Comparison of ENCODE assay signal across 28 mouse cellular contexts in the genomic region with DNA sequence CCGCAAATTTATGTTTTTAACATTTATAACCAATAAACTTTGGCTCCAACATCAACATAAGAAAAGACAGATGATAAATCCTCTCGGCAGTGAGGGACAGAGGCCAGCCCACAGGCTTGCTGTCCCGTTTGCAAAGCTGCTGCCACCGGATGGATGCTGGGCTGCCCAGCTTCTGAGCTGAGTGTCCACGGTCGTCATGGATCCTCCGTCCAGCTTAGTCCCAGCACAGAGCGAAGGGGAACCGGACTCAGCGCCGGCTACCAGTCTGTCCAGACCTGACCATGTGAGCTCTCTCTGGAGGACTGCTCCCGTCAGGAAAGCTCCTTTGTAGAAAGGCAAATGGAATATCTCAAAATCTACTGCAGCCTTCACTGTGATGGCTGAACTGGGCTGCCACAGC.
A peak's percentile ranks its signal among the peaks of the same experiment; 100 is the strongest.
DNase-seq lines count a peak whose midpoint lies in the region; ATAC-seq and TF ChIP-seq lines count a peak whose summit lies in the region.
"Had no signal": no experiment of that assay in that cellular context is flagged by ENCODE, and none has a peak within 500 bp of the region (broad histone marks: within the 10 kb centered on the region; RNA-seq: fewer than 3 reads in every experiment).

No protein-coding gene starts in this region.

- no peak overlapping the region for H3K4me2 ChIP-seq in heart, embryonic 13.5 days
- H3K4me2 ChIP-seq in kidney, embryonic 15.5 days: peak overlapping the region; percentile 24
- no peak overlapping the region for H3K4me2 ChIP-seq in lung, embryonic 14.5 days
- H3K4me2 ChIP-seq in limb, embryonic 13.5 days (replicated peaks): no peak overlapping the region
- H3K4me2 ChIP-seq: embryonic facial prominence, embryonic 12.5 days; forebrain, embryonic 15.5 days; limb, embryonic 15.5 days; liver, embryonic 13.5 days; midbrain, embryonic 12.5 days; neural tube, embryonic 12.5 days had no signal

- no peak overlapping the region for H3K9ac ChIP-seq in heart, embryonic 13.5 days
- no peak overlapping the region for H3K9ac ChIP-seq in kidney, embryonic 15.5 days
- no peak overlapping the region for H3K9ac ChIP-seq in lung, embryonic 14.5 days
- peak overlapping the region; percentile 19; the same call in 1 of the 2 replicates for H3K9ac ChIP-seq in limb, embryonic 13.5 days
- H3K9ac ChIP-seq: embryonic facial prominence, embryonic 12.5 days; forebrain, embryonic 15.5 days; limb, embryonic 15.5 days; liver, embryonic 13.5 days; neural tube, embryonic 12.5 days had no signal

- intact Hi-C loops in heart, postnatal 36 days (cut with DNase I): no loop called here

- WGBS in heart, embryonic 13.5 days: 42% methylated on average over 12 of the region's 12 CpGs
- WGBS in kidney, embryonic 15.5 days: 19% methylated on average over 12 of the region's 12 CpGs
- 28% methylated on average over 12 of the region's 12 CpGs for WGBS in lung, embryonic 14.5 days
- 24% methylated on average over 12 of the region's 12 CpGs for WGBS in lung, adult 2 months
- 58% methylated on average over 12 of the region's 12 CpGs for WGBS in limb, embryonic 13.5 days

- DNase-seq in heart, postnatal 36 days: no peak
- DNase-seq in kidney, adult 9 months: no peak
- peak; percentile 51 for DNase-seq in lung, embryonic 14.5 days
- DNase-seq in lung, adult 2 months: no peak
- DNase-seq: adrenal gland, postnatal 14 days; cerebellum, adult 11 months; cerebellum, adult 9-10 months; cerebellum, postnatal 36 days; gastrocnemius, postnatal 25 days; kidney, adult 2 months; liver, embryonic 13.5 days; lung, adult 18-20 months; right cerebral cortex, adult 18-20 months; spleen, adult 18-20 months; thymus, adult 2 months; thymus, postnatal 36 days had no signal

- no peaks in the 10 kb centered on the region for H3K36me3 ChIP-seq in heart, embryonic 13.5 days
- no peaks in the 10 kb centered on the region for H3K36me3 ChIP-seq in kidney, embryonic 15.5 days
- H3K36me3 ChIP-seq in lung, embryonic 14.5 days (ENCODE audit: insufficient read depth): no peaks in the 10 kb centered on the region
- no peaks in the 10 kb centered on the region for H3K36me3 ChIP-seq in limb, embryonic 13.5 days
- H3K36me3 ChIP-seq: embryonic facial prominence, embryonic 12.5 days; forebrain, embryonic 15.5 days; limb, embryonic 15.5 days; liver, embryonic 13.5 days; midbrain, embryonic 12.5 days; neural tube, embryonic 12.5 days had no signal

- H3K4me3 ChIP-seq in heart, embryonic 13.5 days: no peak overlapping the region
- no peak overlapping the region for H3K4me3 ChIP-seq in kidney, embryonic 15.5 days (replicated peaks)
- no peak overlapping the region for H3K4me3 ChIP-seq in lung, embryonic 14.5 days (ENCODE audit: low read depth, low read length)
- H3K4me3 ChIP-seq in lung, adult 2 months (replicated peaks; ENCODE audit: extremely low read depth, low read depth, low read length): no peak overlapping the region
- no peak overlapping the region for H3K4me3 ChIP-seq in limb, embryonic 13.5 days
- H3K4me3 ChIP-seq: embryonic facial prominence, embryonic 12.5 days; forebrain, embryonic 15.5 days; layer of hippocampus, adult 2 months; limb, embryonic 15.5 days; liver, embryonic 13.5 days; midbrain, embryonic 12.5 days; myocyte; neural tube, embryonic 12.5 days had no signal

- no peak for TF ChIP-seq CTCF in lung, embryonic 14.5 days (IDR thresholded peaks at IDR 0.05; ENCODE audit: low read depth)
- TF ChIP-seq CTCF in lung, adult 2 months (IDR thresholded peaks at IDR 0.05; ENCODE audit: insufficient read depth, low read length): no peak

- peak overlapping the region; percentile 25; the same call in 1 of the 2 replicates for H3K27ac ChIP-seq in heart, embryonic 13.5 days (replicated peaks)
- peak overlapping the region; percentile 70 for H3K27ac ChIP-seq in kidney, embryonic 15.5 days
- H3K27ac ChIP-seq in lung, embryonic 14.5 days (ENCODE audit: low read depth): peak overlapping the region; percentile 50; the same call in 1 of the 2 replicates
- H3K27ac ChIP-seq in limb, embryonic 13.5 days: no peak overlapping the region
- H3K27ac ChIP-seq: forebrain, embryonic 15.5 days; layer of hippocampus, adult 2 months; limb, embryonic 15.5 days; liver, embryonic 13.5 days; midbrain, embryonic 12.5 days; neural tube, embryonic 12.5 days had no signal

- no peak for ATAC-seq in heart, embryonic 13.5 days (ENCODE audit: extremely low read depth, insufficient number of reproducible peaks, low FRiP score, low TSS enrichment)
- ATAC-seq in kidney, embryonic 15.5 days (replicated peaks; ENCODE audit: low FRiP score): peak; percentile 61
- ATAC-seq in lung, embryonic 14.5 days (ENCODE audit: insufficient read depth): peak; percentile 8; the same call in 1 of the 2 replicates
- no peak for ATAC-seq in limb, embryonic 13.5 days (ENCODE audit: low FRiP score, low read depth)
- ATAC-seq: CD4-positive, CD25-positive, alpha-beta regulatory T cell, adult 4 months; forebrain, embryonic 15.5 days; hindbrain, embryonic 16.5 days had no signal

- H3K9me3 ChIP-seq in heart, embryonic 13.5 days: no peaks in the 10 kb centered on the region
- H3K9me3 ChIP-seq in kidney, embryonic 15.5 days (replicated peaks): no peaks in the 10 kb centered on the region
- H3K9me3 ChIP-seq in lung, embryonic 14.5 days (ENCODE audit: low read depth, low read length): no peaks in the 10 kb centered on the region
- no peaks in the 10 kb centered on the region for H3K9me3 ChIP-seq in limb, embryonic 13.5 days
- H3K9me3 ChIP-seq: embryonic facial prominence, embryonic 12.5 days; forebrain, embryonic 15.5 days; limb, embryonic 15.5 days; liver, embryonic 13.5 days; midbrain, embryonic 12.5 days; neural tube, embryonic 12.5 days had no signal

- H3K4me1 ChIP-seq in heart, embryonic 13.5 days: peaks cover 41% of the 10 kb centered on the region
- H3K4me1 ChIP-seq in kidney, embryonic 15.5 days: peaks cover 68% of the 10 kb centered on the region
- H3K4me1 ChIP-seq in lung, embryonic 14.5 days (ENCODE audit: insufficient read depth): peaks cover 14% of the 10 kb centered on the region; the same call in 1 of the 2 replicates
- peaks cover 2% of the 10 kb centered on the region; the same call in 1 of the 2 replicates for H3K4me1 ChIP-seq in lung, adult 2 months (ENCODE audit: control insufficient read depth, insufficient read depth, low read length)
- H3K4me1 ChIP-seq in limb, embryonic 13.5 days: peaks cover 48% of the 10 kb centered on the region
- H3K4me1 ChIP-seq: liver, embryonic 13.5 days; neural tube, embryonic 12.5 days had no signal

- no peak for TF ChIP-seq POLR2A in lung, adult 2 months (IDR thresholded peaks at IDR 0.05; ENCODE audit: borderline replicate concordance, extremely low read depth, low read depth, low read length)

- peaks cover 11% of the 10 kb centered on the region; the same call in 1 of the 2 replicates for H3K27me3 ChIP-seq in heart, embryonic 13.5 days (replicated peaks)
- H3K27me3 ChIP-seq in kidney, embryonic 15.5 days: no peaks in the 10 kb centered on the region
- H3K27me3 ChIP-seq in lung, embryonic 14.5 days (ENCODE audit: insufficient read depth, low read length): no peaks in the 10 kb centered on the region
- peaks cover 13% of the 10 kb centered on the region; the same call in 1 of the 2 replicates for H3K27me3 ChIP-seq in limb, embryonic 13.5 days
- H3K27me3 ChIP-seq: embryonic facial prominence, embryonic 12.5 days; forebrain, embryonic 15.5 days had no signal

Comparison
In these comparisons a context has a peak if more than half of its experiments do, and no peak if none do; other contexts are left out.
1. ATAC-seq: peak in kidney, embryonic 15.5 days (single experiment) and lung, embryonic 14.5 days (single experiment); none in heart, embryonic 13.5 days (single experiment) and limb, embryonic 13.5 days (single experiment).